Mouse (Mus musculus) gonadal fat pad, adult 2 months (tissue): ENCODE measurements at regions not wholly inside any gene's neighbourhood (a gene's known extent, or its start where the extent isn't known, plus 50 kb on each side); places are given as distances from the start of the nearest gene placed in this dataset.
"Not testable (repeated sequence)": the region's sequence is repeated elsewhere in the genome, so short reads cannot be mapped to it uniquely, and the experiment has no call there.

Source experiments
- DNase-seq: peaks from one replicate; pipeline ENCODE4 v3.0.0-alpha.2; 2012; ENCODE audit warnings: low read depth

GRCm38 (mm10) chr14:86197864-86198263 lies 943.2 kb downstream of the Diaph3 start:
- DNase-seq = no peak

- no peak for DNase-seq
Observed at GRCm38 (mm10) chr14:86184663-86185381, 956.2 kb downstream of the Diaph3 start.

GRCm38 (mm10) chr14:86178517-86178916 lies 962.5 kb downstream of the Diaph3 start:
- DNase-seq = no peak

- no peak for DNase-seq
Observed at GRCm38 (mm10) chr14:86171118-86171517, 969.9 kb downstream of the Diaph3 start.

GRCm38 (mm10) chr14:86159151-86159550 lies 981.9 kb downstream of the Diaph3 start:
- DNase-seq = no peak

- DNase-seq = no peak
Observed at GRCm38 (mm10) chr14:86154688-86155087, 986.3 kb downstream of the Diaph3 start.

GRCm38 (mm10) chr14:86151276-86151675 lies 989.8 kb downstream of the Diaph3 start:
- DNase-seq = no peak

- DNase-seq = no peak
Observed at GRCm38 (mm10) chr14:86150329-86150866, 990.6 kb downstream of the Diaph3 start.

- no peak for DNase-seq
Observed at GRCm38 (mm10) chr14:86115254-86116057, 1025.6 kb downstream of the Diaph3 start.

- no peak for DNase-seq
Observed at GRCm38 (mm10) chr14:86101497-86101896, 1039.5 kb downstream of the Diaph3 start.

GRCm38 (mm10) chr14:86070313-86071100 lies 1070.5 kb downstream of the Diaph3 start:
- DNase-seq = no peak

GRCm38 (mm10) chr14:86069329-86069728 lies 1071.7 kb downstream of the Diaph3 start:
- no peak for DNase-seq

- DNase-seq = no peak
Observed at GRCm38 (mm10) chr14:86067743-86068142, 1073.3 kb downstream of the Diaph3 start.

- no peak for DNase-seq
Observed at GRCm38 (mm10) chr14:86063620-86063943, 1077.5 kb downstream of the Diaph3 start.

GRCm38 (mm10) chr14:86062885-86063619 lies 1078.0 kb downstream of the Diaph3 start:
- DNase-seq = no peak

GRCm38 (mm10) chr14:86056991-86057390 lies 1084.0 kb downstream of the Diaph3 start:
- peak; percentile 62 for DNase-seq

- no peak for DNase-seq
Observed at GRCm38 (mm10) chr14:86054668-86055067, 1086.4 kb downstream of the Diaph3 start.

GRCm38 (mm10) chr14:86029401-86029800 lies 1111.6 kb downstream of the Diaph3 start:
- no peak for DNase-seq

- DNase-seq = not testable (repeated sequence)
Observed at GRCm38 (mm10) chr14:86017611-86018010, 1123.4 kb downstream of the Diaph3 start.
